Comparison of ENCODE assay signal across 27 mouse cellular contexts in genomic region chr10:52398715-52399114, GRCm38 (mm10). TPM values are rescaled to one million over a fixed set of nuclear protein-coding genes. Genes with fewer than 3 reads are reported as not detected.
DNase-seq lines count a peak whose midpoint lies in the region; TF ChIP-seq lines count a peak whose summit lies in the region.
"Had no signal": no experiment of that assay in that cellular context is flagged by ENCODE, and none has a peak within 500 bp of the region (broad histone marks: within the 10 kb centered on the region; RNA-seq: fewer than 3 reads in every experiment).

No protein-coding gene starts in this region.

- H3ac ChIP-seq in myocyte (ENCODE audit: control insufficient read depth, insufficient read length): no peak overlapping the region

- intact Hi-C loops in left cerebral cortex, postnatal 10 days (cut with DNase I): no loop called here

- H3K4me3 ChIP-seq in myocyte: no peak overlapping the region
- H3K4me3 ChIP-seq: embryonic facial prominence, embryonic 13.5 days; embryonic facial prominence, embryonic 15.5 days; forebrain, embryonic 13.5 days; forebrain, embryonic 15.5 days had no signal

- TF ChIP-seq POLR2A in myocyte (IDR thresholded peaks at IDR 0.05; ENCODE audit: insufficient read length, low read depth): no peak

- H3K36me3 ChIP-seq in myocyte (ENCODE audit: control insufficient read depth, insufficient read depth): no peaks in the 10 kb centered on the region
- H3K36me3 ChIP-seq: embryonic facial prominence, embryonic 13.5 days; embryonic facial prominence, embryonic 15.5 days; forebrain, embryonic 15.5 days had no signal

- no peaks in the 10 kb centered on the region for H3K79me2 ChIP-seq in myocyte (ENCODE audit: control insufficient read depth, insufficient read depth)

- H3K27me3 ChIP-seq in myocyte (ENCODE audit: control insufficient read depth, insufficient read depth, insufficient read length): no peaks in the 10 kb centered on the region
- H3K27me3 ChIP-seq: embryonic facial prominence, embryonic 13.5 days; embryonic facial prominence, embryonic 15.5 days; forebrain, embryonic 13.5 days; forebrain, embryonic 15.5 days had no signal

- DNase-seq in 3T3-L1 (ENCODE audit: low read depth, low spot score) (peak; percentile 75), NIH3T3 (ENCODE audit: low read depth) (peak; percentile 43)
- DNase-seq in right cerebral cortex, adult 2 months (ENCODE audit: low spot score in 2 of 2): no peak
- no peak for DNase-seq in left cerebral cortex, postnatal 10 days (ENCODE audit: extremely low spot score in 1 of 2, low spot score in 2 of 2)
- DNase-seq: adrenal gland, adult 2 months; adrenal gland, postnatal 10 days; adrenal gland, postnatal 25 days; cerebellum, adult 11 months; cerebellum, adult 18-20 months; cerebellum, adult 8-10 months; cerebellum, adult 9-11 months; cerebellum, postnatal 14 days; cerebellum, postnatal 36 days; embryo, embryonic 11 days; forebrain, postnatal 0 days had no signal

- H3K4me2 ChIP-seq in myocyte (ENCODE audit: low read depth): peak overlapping the region; percentile 54
- H3K4me2 ChIP-seq: embryonic facial prominence, embryonic 13.5 days; embryonic facial prominence, embryonic 15.5 days; forebrain, embryonic 13.5 days; forebrain, embryonic 15.5 days had no signal

TF ChIP-seq in myocyte, 11 proteins besides CTCF, POLR2A, EP300 and RAD21:
- TF ChIP-seq MYOD1 (IDR thresholded peaks at IDR 0.05; ENCODE audit: control insufficient read depth in 1 of 3, insufficient read length in 2 of 3, low read depth in 2 of 3) (no peak), MYOG (IDR thresholded peaks at IDR 0.05; ENCODE audit: control insufficient read depth in 1 of 3, insufficient read depth in 1 of 3, insufficient read length in 2 of 3, low read depth in 2 of 3) (no peak), TCF3 (IDR thresholded peaks at IDR 0.05; ENCODE audit: insufficient read length, low read depth) (no peak), SRF (IDR thresholded peaks at IDR 0.05; ENCODE audit: control insufficient read depth, insufficient read length, low read depth) (no peak), USF1 (IDR thresholded peaks at IDR 0.05; ENCODE audit: low read depth) (no peak), TCF12 (IDR thresholded peaks at IDR 0.05; ENCODE audit: insufficient read depth, poor library complexity, severe bottlenecking) (no peak), CEBPB (IDR thresholded peaks at IDR 0.05; ENCODE audit: insufficient read depth, poor library complexity, severe bottlenecking) (no peak), POLR2AphosphoS2 (IDR thresholded peaks at IDR 0.05; ENCODE audit: insufficient read length, low read depth) (no peak), MAX (IDR thresholded peaks at IDR 0.05; ENCODE audit: low read depth) (no peak), E2F4 (IDR thresholded peaks at IDR 0.05; ENCODE audit: insufficient read depth) (no peak), REST (IDR thresholded peaks at IDR 0.05; ENCODE audit: insufficient read depth, insufficient read length) (no peak)

RNA-seq across cellular contexts. Expression of gene Nepn, which starts 9.9 kb away (rescaled TPM):
- polyA plus RNA-seq in myocyte (2012; fragmentation: generic; extraction: Trizol): 0.02 TPM
- total RNA-seq in left cerebral cortex, postnatal 10 days (2021): not detected
- total RNA-seq: common myeloid progenitor, adult 5-6 weeks; ES-E14; forebrain, postnatal 0 days had no signal
- polyA plus RNA-seq: C2C12; embryonic facial prominence, embryonic 11.5 days; embryonic facial prominence, embryonic 13.5 days; embryonic facial prominence, embryonic 15.5 days; forebrain, embryonic 11.5 days; forebrain, embryonic 13.5 days; forebrain, embryonic 15.5 days; forebrain, postnatal 0 days had no signal

RNA-seq across cellular contexts. Expression of gene Gopc, which starts 16.8 kb away (rescaled TPM):
- polyA plus RNA-seq in myocyte (2012; fragmentation: generic; extraction: Trizol): 7.9 TPM
- total RNA-seq in left cerebral cortex, postnatal 10 days (2021): 10 to 100 TPM; 59.2 to 61.9 TPM

RNA-seq across cellular contexts. Expression of gene Nus1, which starts 18.6 kb away (rescaled TPM):
- 10.9 TPM for polyA plus RNA-seq in myocyte (2012; fragmentation: generic; extraction: Trizol)
- 10 to 100 TPM; 61.9 to 65.2 TPM for total RNA-seq in left cerebral cortex, postnatal 10 days (2021)

RNA-seq across cellular contexts. Expression of gene Gm26741, which starts 40.1 kb away (rescaled TPM):
- not detected for polyA plus RNA-seq in myocyte (2012; fragmentation: generic; extraction: Trizol)
- total RNA-seq in left cerebral cortex, postnatal 10 days (2021): not detected
- total RNA-seq: adrenal gland, adult 2 months; adrenal gland, postnatal 10 days; adrenal gland, postnatal 25 days; adrenal gland, postnatal 4 days; common myeloid progenitor, adult 5-6 weeks; ES-E14; forebrain, postnatal 0 days had no signal
- polyA plus RNA-seq: adrenal gland, adult 2 months; brain, embryonic 14.5 days; C2C12; embryonic facial prominence, embryonic 11.5 days; embryonic facial prominence, embryonic 13.5 days; embryonic facial prominence, embryonic 15.5 days; forebrain, embryonic 11.5 days; forebrain, embryonic 13.5 days; forebrain, embryonic 15.5 days; forebrain, postnatal 0 days had no signal

Comparison
In these comparisons a context has a peak if more than half of its experiments do, and no peak if none do; other contexts are left out.
1. DNase-seq: peak in 3T3-L1 (single experiment) and NIH3T3 (single experiment); none in right cerebral cortex, adult 2 months (0 of 2) and left cerebral cortex, postnatal 10 days (0 of 2).